Mouse (Mus musculus): ENCODE measurements around the gene Olfr213.
"Not testable (repeated sequence)": the region's sequence is repeated elsewhere in the genome, so short reads cannot be mapped to it uniquely, and the experiment has no call there.

Gene Olfr213

GRCm38 (mm10) chr6:116538156-116538555 lies at the start of gene Olfr213:
TSS of gene Olfr213 (plus strand) at chr6:116538456.
- no peak for DNase-seq (ENCODE audit: low spot score in 2 of 2)

GRCm38 (mm10) chr6:116488791-116489190 lies 49.5 kb upstream of the Olfr213 start, which contains the start of gene Olfr211:
TSS of gene Olfr211 (plus strand) at chr6:116489091.
- no peak for DNase-seq (ENCODE audit: low spot score in 2 of 2)

- DNase-seq (ENCODE audit: low spot score in 2 of 2): no peak
Measured at GRCm38 (mm10) chr6:116493742-116494141, 44.5 kb upstream of the Olfr213 start.

GRCm38 (mm10) chr6:116495960-116496359 lies 42.3 kb upstream of the Olfr213 start:
- no peak for DNase-seq (ENCODE audit: low spot score in 2 of 2)

- not testable (repeated sequence) for DNase-seq (ENCODE audit: low spot score in 2 of 2)
Measured at GRCm38 (mm10) chr6:116506302-116507003, 31.8 kb upstream of the Olfr213 start, which contains the start of gene Olfr212. TSS of gene Olfr212 (plus strand) at chr6:116506516.

GRCm38 (mm10) chr6:116514832-116515231 lies 23.4 kb upstream of the Olfr213 start:
- no peak for DNase-seq (ENCODE audit: low spot score in 2 of 2)

GRCm38 (mm10) chr6:116542500-116542899 lies 4.2 kb downstream of the Olfr213 start:
- no peak for DNase-seq (ENCODE audit: low spot score in 2 of 2)

DNA sequence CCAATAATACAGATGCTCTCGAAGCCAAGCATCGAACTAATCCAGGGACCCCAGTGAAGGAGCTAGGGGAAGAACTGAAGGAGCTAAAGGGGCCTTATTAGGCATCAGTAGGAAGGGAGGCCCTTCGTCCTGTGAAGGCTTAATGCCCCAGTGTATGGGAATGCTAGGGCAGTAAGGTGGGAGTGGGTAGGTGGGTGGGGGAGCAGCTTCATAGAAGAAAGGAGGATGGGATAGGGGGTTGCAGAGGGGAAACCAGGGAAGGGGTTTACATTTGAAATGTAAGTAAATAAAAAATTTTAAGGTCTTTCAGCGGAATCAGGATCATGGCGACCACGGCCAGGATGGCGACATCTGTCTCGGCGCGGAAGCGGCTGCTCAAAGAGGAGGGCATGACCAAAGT lies 12.6 kb downstream of the Olfr213 start, which contains the start of gene Gm5580:
Gm5580 (plus strand) TSS at position 301 of the 400 bp plus-strand sequence.
- DNase-seq (ENCODE audit: low spot score in 2 of 2): not testable (repeated sequence)

GRCm38 (mm10) chr6:116553935-116554334 lies 15.7 kb downstream of the Olfr213 start, which contains the start of gene Olfr214:
TSS of gene Olfr214 (plus strand) at chr6:116554235.
- DNase-seq (ENCODE audit: low spot score in 2 of 2): no peak

DNA sequence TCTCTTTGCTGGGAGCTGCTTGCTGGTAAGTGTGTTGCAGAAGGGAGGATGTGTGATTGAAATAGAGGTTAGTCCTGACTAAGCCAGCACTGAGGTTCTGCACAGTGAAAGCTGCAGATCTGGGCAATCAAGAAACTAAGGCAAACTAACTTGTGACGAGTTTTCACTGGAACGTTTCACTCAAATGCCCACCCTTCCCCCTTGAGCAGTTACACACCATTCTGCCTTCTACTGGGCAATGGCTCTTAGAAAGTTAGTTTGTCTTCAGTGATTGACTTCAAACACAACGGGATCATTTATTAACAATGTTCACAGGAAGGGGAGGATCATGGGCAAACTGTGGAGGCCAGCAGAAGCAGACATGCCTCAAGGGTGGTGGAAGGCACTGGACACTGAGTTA lies 16.7 kb downstream of the Olfr213 start:
- no peak for DNase-seq (ENCODE audit: low spot score in 2 of 2)

DNA sequence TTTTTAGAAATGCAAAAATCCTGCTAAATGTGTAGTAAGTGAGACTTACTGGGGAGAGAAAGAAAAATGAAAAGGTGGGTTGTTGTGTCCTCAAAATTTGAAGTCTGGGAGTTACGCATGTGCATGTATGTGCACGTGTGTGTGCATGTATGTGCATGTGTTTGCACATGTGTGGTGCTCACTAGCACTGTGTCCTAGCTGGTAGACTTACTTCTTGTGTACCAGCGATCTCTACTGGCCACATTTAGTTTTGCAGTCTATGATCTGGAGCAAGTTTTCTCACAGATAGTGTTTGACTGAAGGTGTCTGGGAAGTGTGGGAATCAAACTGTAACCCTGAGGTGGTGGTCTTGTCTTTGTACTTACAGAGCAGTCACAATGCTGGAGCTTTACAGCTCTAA lies 31.6 kb downstream of the Olfr213 start:
- no peak for DNase-seq (ENCODE audit: low spot score in 2 of 2)

- DNase-seq (ENCODE audit: low spot score in 2 of 2): no peak
Measured at GRCm38 (mm10) chr6:116584095-116584494, 45.8 kb downstream of the Olfr213 start, which contains the start of gene Olfr215. TSS of gene Olfr215 (minus strand) at chr6:116584195.

Data from spleen, postnatal 4 days (tissue).